Comparison of ENCODE assay signal across 8 mouse cellular contexts in the genomic region with DNA sequence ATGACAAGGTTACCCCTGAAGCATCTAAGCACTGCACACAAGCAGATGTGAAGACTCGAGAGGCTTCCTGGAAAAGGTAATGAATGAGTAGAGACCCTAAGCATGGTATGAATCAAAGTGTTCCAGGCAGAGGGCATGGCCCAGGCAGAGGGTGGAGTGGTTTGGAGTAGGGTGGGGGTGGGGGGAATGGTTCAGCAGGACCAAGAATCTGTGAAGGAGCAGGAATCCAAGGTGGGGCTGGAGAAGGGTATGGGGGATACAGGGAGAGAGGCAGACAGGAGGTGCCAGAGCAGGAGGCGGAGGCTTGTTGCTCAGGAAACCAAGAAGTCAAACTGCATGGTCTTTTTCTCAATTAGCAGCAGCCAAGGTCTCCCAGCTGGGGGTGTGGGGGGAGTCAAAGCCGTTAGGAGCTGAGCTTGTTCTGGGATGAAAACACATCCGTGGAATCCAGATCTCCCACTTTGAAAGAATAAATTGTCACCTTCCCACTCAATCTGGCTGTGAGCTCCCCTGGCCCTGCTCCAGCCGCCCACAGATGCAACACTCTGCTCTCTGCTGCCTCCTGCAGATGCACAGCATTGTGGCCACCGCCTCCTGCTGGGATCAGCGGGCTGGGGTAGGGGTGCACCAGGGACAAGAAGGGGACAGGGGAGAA.
DNase-seq lines count a peak whose midpoint lies in the region; ATAC-seq and TF ChIP-seq lines count a peak whose summit lies in the region.
"Had no signal": no experiment of that assay in that cellular context is flagged by ENCODE, and none has a peak within 500 bp of the region (broad histone marks: within the 10 kb centered on the region; RNA-seq: fewer than 3 reads in every experiment).

No protein-coding gene starts in this region.

- no peak overlapping the region for H3K9ac ChIP-seq in liver, adult 2 months (ENCODE audit: low read depth, low read length)
- H3K9ac ChIP-seq in liver, embryonic 12.5 days: no peak overlapping the region
- no peak overlapping the region for H3K9ac ChIP-seq in forebrain, embryonic 16.5 days (replicated peaks; ENCODE audit: low read depth, low read length)
- H3K9ac ChIP-seq: neural tube, embryonic 13.5 days had no signal

- H3K4me3 ChIP-seq in liver, adult 2 months (ENCODE audit: insufficient read depth, low read depth, low read length): no peak overlapping the region
- no peak overlapping the region for H3K4me3 ChIP-seq in liver, embryonic 12.5 days
- no peak overlapping the region for H3K4me3 ChIP-seq in forebrain, embryonic 16.5 days (replicated peaks; ENCODE audit: low read length)
- H3K4me3 ChIP-seq: neural tube, embryonic 13.5 days had no signal

- H3K4me2 ChIP-seq in liver, embryonic 12.5 days: no peak overlapping the region
- H3K4me2 ChIP-seq in forebrain, embryonic 16.5 days (ENCODE audit: low read length): no peak overlapping the region
- H3K4me2 ChIP-seq: neural tube, embryonic 13.5 days had no signal

- H3K4me1 ChIP-seq in liver, adult 2 months (ENCODE audit: control insufficient read depth, insufficient read depth, low read length): peaks cover 7% of the 10 kb centered on the region
- H3K4me1 ChIP-seq in liver, embryonic 12.5 days: no peaks in the 10 kb centered on the region; the same call in 1 of the 2 replicates
- H3K4me1 ChIP-seq in forebrain, embryonic 16.5 days (replicated peaks; ENCODE audit: control insufficient read depth, insufficient read depth, low read length): peaks cover 7% of the 10 kb centered on the region; the same call in 1 of the 2 replicates
- H3K4me1 ChIP-seq: neural tube, embryonic 13.5 days had no signal

- ATAC-seq in liver, embryonic 12.5 days: no peak
- peak; percentile 45; the same call in 1 of the 2 replicates for ATAC-seq in forebrain, embryonic 16.5 days

- H3K27me3 ChIP-seq in liver, adult 2 months (ENCODE audit: control insufficient read depth, insufficient read depth, low read length): no peaks in the 10 kb centered on the region
- H3K27me3 ChIP-seq in liver, embryonic 12.5 days (replicated peaks): no peaks in the 10 kb centered on the region
- no peaks in the 10 kb centered on the region for H3K27me3 ChIP-seq in forebrain, embryonic 16.5 days (replicated peaks; ENCODE audit: control insufficient read depth, insufficient read depth, low read length)
- H3K27me3 ChIP-seq: neural tube, embryonic 13.5 days had no signal

- no peaks in the 10 kb centered on the region for H3K9me3 ChIP-seq in liver, embryonic 12.5 days (replicated peaks)
- H3K9me3 ChIP-seq in forebrain, embryonic 16.5 days (ENCODE audit: control insufficient read depth, low read length): no peaks in the 10 kb centered on the region
- H3K9me3 ChIP-seq: neural tube, embryonic 13.5 days had no signal

- no peaks in the 10 kb centered on the region for H3K36me3 ChIP-seq in liver, adult 2 months (ENCODE audit: control insufficient read depth, insufficient read depth, low read length)
- H3K36me3 ChIP-seq in liver, embryonic 12.5 days: no peaks in the 10 kb centered on the region
- no peaks in the 10 kb centered on the region for H3K36me3 ChIP-seq in forebrain, embryonic 16.5 days (ENCODE audit: control insufficient read depth, insufficient read depth)
- H3K36me3 ChIP-seq: neural tube, embryonic 13.5 days had no signal

- H3K27ac ChIP-seq in liver, adult 2 months (replicated peaks; ENCODE audit: insufficient read depth, low read depth, low read length): no peak overlapping the region
- no peak overlapping the region for H3K27ac ChIP-seq in liver, embryonic 12.5 days
- no peak overlapping the region for H3K27ac ChIP-seq in forebrain, embryonic 16.5 days (ENCODE audit: low read length)
- H3K27ac ChIP-seq: neural tube, embryonic 13.5 days had no signal

- WGBS in liver, adult 2 months: 40% methylated on average over 7 of the region's 7 CpGs
- WGBS in liver, embryonic 12.5 days (ENCODE audit: insufficient replicate concordance): 26% methylated on average over 7 of the region's 7 CpGs
- 35% methylated on average over 7 of the region's 7 CpGs for WGBS in forebrain, embryonic 16.5 days

- TF ChIP-seq CTCF in liver, adult 2 months (IDR thresholded peaks at IDR 0.05; ENCODE audit: low read depth, low read length): peak; percentile 27

- no peaks in the 10 kb centered on the region for H3K79me2 ChIP-seq in liver, adult 2 months (ENCODE audit: control insufficient read depth, insufficient read depth, low read length)

- no peak for DNase-seq in liver, adult 2 months (ENCODE audit: extremely low read depth, low read depth, low spot score)
- peak; percentile 15 for DNase-seq in adrenal gland, postnatal 25 days
- DNase-seq in layer of hippocampus, adult 9-10 months (ENCODE audit: low spot score): peak; percentile 83
- DNase-seq in right cerebral cortex, postnatal 14 days: peak; percentile 91
- no peak for DNase-seq in thymus, postnatal 0 days (ENCODE audit: low spot score)

- no peak for TF ChIP-seq POLR2A in liver, adult 2 months (IDR thresholded peaks at IDR 0.05; ENCODE audit: extremely low read depth, insufficient read depth, low read length)

Comparison
In these comparisons a context has a peak if more than half of its experiments do, and no peak if none do; other contexts are left out.
1. DNase-seq: peak in adrenal gland, postnatal 25 days (single experiment), layer of hippocampus, adult 9-10 months (single experiment) and right cerebral cortex, postnatal 14 days (single experiment); none in liver, adult 2 months (single experiment) and thymus, postnatal 0 days (single experiment).